Mouse (Mus musculus): ENCODE results near the gene Rheb. TPM values are rescaled to one million over a fixed set of nuclear protein-coding genes. Genes with fewer than 3 reads are reported as not detected.
A peak's percentile ranks its signal among the peaks of the same experiment; 100 is the strongest.

Rheb gene
- polyA plus RNA-seq, 1 experiment from 2014 or later: 151 TPM

GRCm38 (mm10) chr5:24757816-24758215 is 84.6 kb downstream of the Rheb start, which contains the start of gene Crygn:
Gene Crygn, minus strand, starts transcription at chr5:24758008.
- 0 out of 2 replicates have a peak within 1 kb of the TSS, but pooled peaks have one; percentile 22 for H3K9ac ChIP-seq (ENCODE audit: low read depth, low read length)
- no peaks in the 10 kb centered on the region; the same call in 1 of the 2 replicates for H3K4me1 ChIP-seq (replicated peaks; ENCODE audit: control insufficient read depth, insufficient read depth, low read length)
- H3K4me3 ChIP-seq (ENCODE audit: low read depth, low read length): 0 out of 2 replicates have a peak within 1 kb of the TSS, but pooled peaks have one; percentile 7
- H3K4me2 ChIP-seq (replicated peaks; ENCODE audit: low read depth): peak within 1 kb of the TSS; percentile 37
- H3K36me3 ChIP-seq (ENCODE audit: control insufficient read depth, insufficient read depth): no peaks in the 10 kb centered on the region
- no peak for TF ChIP-seq CTCF (IDR thresholded peaks at IDR 0.05; ENCODE audit: low read depth)
- 0 out of 2 replicates have a peak, but pooled peaks have one; percentile 25 for ATAC-seq
- H3K27ac ChIP-seq (ENCODE audit: low read depth, low read length): no peak within 1 kb of the TSS; the same call in 1 of the 2 replicates
- no peaks in the 10 kb centered on the region for H3K9me3 ChIP-seq (ENCODE audit: control insufficient read depth)
- 71% methylated on average over 18 of the region's 18 CpGs for WGBS
- no peaks in the 10 kb centered on the region for H3K27me3 ChIP-seq (replicated peaks; ENCODE audit: control insufficient read depth, insufficient read depth, low read length)

- Histone ChIP-seq H3K4me2 (replicated peaks; ENCODE audit: low read depth) (peak overlapping the region; percentile 37), H3K27ac (ENCODE audit: low read depth, low read length) (no peak overlapping the region; the same call in 1 of the 2 replicates), H3K9ac (ENCODE audit: low read depth, low read length) (0 out of 2 replicates have a peak overlapping the region, but pooled peaks have one; percentile 22), H3K9me3 (ENCODE audit: control insufficient read depth) (no peaks in the 10 kb centered on the region), H3K36me3 (ENCODE audit: control insufficient read depth, insufficient read depth) (no peaks in the 10 kb centered on the region), H3K4me3 (ENCODE audit: low read depth, low read length) (no peak overlapping the region), H3K4me1 (replicated peaks; ENCODE audit: control insufficient read depth, insufficient read depth, low read length) (peaks cover 2% of the 10 kb centered on the region; the same call in 1 of the 2 replicates), H3K27me3 (replicated peaks; ENCODE audit: control insufficient read depth, insufficient read depth, low read length) (no peaks in the 10 kb centered on the region)
- TF ChIP-seq CTCF (IDR thresholded peaks at IDR 0.05; ENCODE audit: low read depth): no peak
- peak; percentile 24; the same call in 1 of the 2 replicates for ATAC-seq
- 37% methylated on average over 3 of the region's 3 CpGs for WGBS
Measured at GRCm38 (mm10) chr5:24756931-24757330, 85.5 kb downstream of the Rheb start.

Other genes with a start within 250 kb of the Rheb start
- gene Smarcd3, start 218.2 kb downstream of the Rheb start, polyA plus RNA-seq (2015; fragmentation: Nextera tagmentation; extraction: Ambion mirVana): 6.6 and 6.8 TPM in 2 replicates
- 18.0 and 19.4 TPM in 2 replicates for gene Nub1, start 157.1 kb downstream of the Rheb start, polyA plus RNA-seq (2015; fragmentation: Nextera tagmentation; extraction: Ambion mirVana)
- 2.7 and 2.9 TPM in 2 replicates for gene Wdr86, start 111.9 kb downstream of the Rheb start, polyA plus RNA-seq (2015; fragmentation: Nextera tagmentation; extraction: Ambion mirVana)
- 7.3 and 8.1 TPM in 2 replicates for gene Crygn, start 84.6 kb downstream of the Rheb start, polyA plus RNA-seq (2015; fragmentation: Nextera tagmentation; extraction: Ambion mirVana)